Mouse (Mus musculus) activated CD4-positive, CD25-positive, alpha-beta regulatory T cell (primary cell): ENCODE measurements around the gene Clec2g. TPM values are rescaled to one million over a fixed set of nuclear protein-coding genes. Genes with fewer than 3 reads are reported as not detected.

Source experiments
- polyA plus RNA-seq, 2 experiments: library from polyadenylated mRNA; unstranded; fragments of 100-300 nt; shearing (Covaris generic); gene quantifications; one replicate each; pipeline ENCODE4 v1.2.1; 2017

The Clec2g gene
- under 1 TPM in 1 of 2 experiments, not detected in 1; 0.25 TPM for polyA plus RNA-seq

DNA sequence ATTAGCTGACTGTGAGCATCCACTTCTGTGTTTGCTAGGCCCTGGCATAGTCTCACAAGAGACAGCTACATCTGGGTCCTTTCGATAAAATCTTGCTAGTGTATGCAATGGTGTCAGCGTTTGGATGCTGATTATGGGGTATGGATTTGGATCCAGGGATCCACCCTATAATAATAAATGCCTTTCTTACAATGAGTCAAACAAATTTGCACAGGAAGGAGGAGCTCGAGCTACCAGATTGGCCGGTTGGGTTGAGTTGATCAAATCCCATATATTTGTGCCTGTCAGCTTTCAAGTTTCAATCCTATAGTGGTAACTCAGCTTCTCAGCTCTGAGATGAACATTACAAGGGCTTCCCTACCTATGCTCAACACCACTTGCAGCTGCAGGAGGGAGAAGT lies at the start of gene Clec2g:
Clec2g (plus strand) TSS at position 301 of the 400 bp plus-strand sequence.

GRCm38 (mm10) chr6:128887091-128887790 lies 46.9 kb upstream of the Clec2g start, which contains the start of gene Clec2i:
Gene Clec2i, plus strand, starts transcription at chr6:128887588.

GRCm38 (mm10) chr6:128890948-128891355 lies 43.2 kb upstream of the Clec2g start, which contains the start of gene BC035044:
Gene BC035044, minus strand, starts transcription at chr6:128891126.

Other genes starting within 250 kb of the Clec2g start
- gene Klrb1, start 211.3 kb upstream of the Clec2g start, polyA plus RNA-seq: not detected
- gene Klrb1c, start 145.2 kb upstream of the Clec2g start, polyA plus RNA-seq: 1 to 10 TPM; 1.4 to 3.6 TPM
- not detected for gene Gm44511, start 108.1 kb upstream of the Clec2g start, polyA plus RNA-seq
- gene Klrb1b, start 108.0 kb upstream of the Clec2g start, polyA plus RNA-seq: under 1 TPM in 1 of 2 experiments, not detected in 1; 0.15 TPM
- 10 to 100 TPM; 75.1 to 77.5 TPM for gene Clec2i, start 46.8 kb upstream of the Clec2g start, polyA plus RNA-seq
- gene BC035044, start 43.3 kb upstream of the Clec2g start, polyA plus RNA-seq: 1 to 10 TPM; 1.2 to 1.8 TPM
- gene Klrb1f, start 111.5 kb downstream of the Clec2g start, polyA plus RNA-seq: 1 to 10 TPM; 4.5 to 7.1 TPM
- not detected for gene Clec2e, start 166.5 kb downstream of the Clec2g start, polyA plus RNA-seq
- gene Clec2d, start 246.2 kb downstream of the Clec2g start, polyA plus RNA-seq: 10 to 100 TPM; 28.7 to 35.9 TPM